Mouse (Mus musculus): Measurements from ENCODE around the gene Dld. TPM values are rescaled to one million over a fixed set of nuclear protein-coding genes. Genes with fewer than 3 reads are reported as not detected.
A peak's percentile ranks its signal among the peaks of the same experiment; 100 is the strongest.

Dld gene
- polyA plus RNA-seq, 1 experiment = 136 TPM

DNA sequence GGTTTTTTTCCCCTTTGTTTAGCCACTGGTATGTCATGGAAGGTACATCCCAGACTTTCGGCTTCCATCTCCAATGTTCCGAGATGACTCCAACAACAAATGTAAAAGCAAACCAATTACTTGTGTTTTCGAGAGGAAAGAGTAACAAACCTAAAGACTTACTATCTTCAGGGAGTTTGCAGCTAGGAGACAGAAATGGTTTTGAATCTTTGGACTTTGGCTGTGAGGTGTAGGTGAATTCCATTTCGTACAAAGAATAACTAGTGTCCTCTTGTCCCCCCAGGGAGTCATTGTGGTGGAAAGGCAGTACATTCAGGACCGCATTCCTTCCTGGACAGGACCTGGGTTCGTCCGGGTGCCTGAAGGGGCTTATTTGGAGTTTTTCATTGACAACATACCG is 52.7 kb downstream of the Dld start:
- TF ChIP-seq CTCF (IDR thresholded peaks at IDR 0.05; ENCODE audit: borderline replicate concordance, insufficient read depth, low read length) = no peak
- TF ChIP-seq POLR2A (IDR thresholded peaks at IDR 0.05; ENCODE audit: low read depth, low read length) = no peak
- Histone ChIP-seq H3K27ac (ENCODE audit: insufficient read depth, low read length) (no peak overlapping the region), H3K4me1 (ENCODE audit: control insufficient read depth, insufficient read depth, low read length) (0 out of 2 replicates have a peak, but pooled peaks cover 8% of the 10 kb centered on the region), H3K4me3 (ENCODE audit: insufficient read depth, low read length) (no peak overlapping the region)

DNA sequence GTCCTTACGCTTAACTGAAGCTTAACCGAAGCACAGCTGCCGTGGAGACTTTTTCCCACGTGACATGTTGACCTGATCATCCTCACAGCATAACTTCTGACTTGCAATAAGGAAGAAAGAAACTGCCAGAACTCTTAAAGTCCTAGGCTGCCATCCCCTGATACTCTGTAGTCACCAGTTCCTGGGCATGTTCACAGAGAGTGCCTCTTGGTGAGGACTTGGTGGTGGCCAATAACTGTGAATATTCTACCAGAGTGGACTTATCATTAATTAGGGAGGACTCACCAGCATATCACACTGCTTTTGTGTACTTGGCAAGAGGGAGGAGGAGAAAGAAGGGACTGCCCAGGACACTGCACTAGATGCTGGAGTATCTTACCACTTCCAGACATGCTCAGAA is 53.1 kb downstream of the Dld start:
- TF ChIP-seq POLR2A (IDR thresholded peaks at IDR 0.05; ENCODE audit: low read depth, low read length) (no peak), CTCF (IDR thresholded peaks at IDR 0.05; ENCODE audit: borderline replicate concordance, insufficient read depth, low read length) (no peak)
- Histone ChIP-seq H3K4me1 (ENCODE audit: control insufficient read depth, insufficient read depth, low read length) (peaks cover 10% of the 10 kb centered on the region; the same call in 1 of the 2 replicates), H3K27ac (ENCODE audit: insufficient read depth, low read length) (no peak overlapping the region), H3K4me3 (ENCODE audit: insufficient read depth, low read length) (no peak overlapping the region)

DNA sequence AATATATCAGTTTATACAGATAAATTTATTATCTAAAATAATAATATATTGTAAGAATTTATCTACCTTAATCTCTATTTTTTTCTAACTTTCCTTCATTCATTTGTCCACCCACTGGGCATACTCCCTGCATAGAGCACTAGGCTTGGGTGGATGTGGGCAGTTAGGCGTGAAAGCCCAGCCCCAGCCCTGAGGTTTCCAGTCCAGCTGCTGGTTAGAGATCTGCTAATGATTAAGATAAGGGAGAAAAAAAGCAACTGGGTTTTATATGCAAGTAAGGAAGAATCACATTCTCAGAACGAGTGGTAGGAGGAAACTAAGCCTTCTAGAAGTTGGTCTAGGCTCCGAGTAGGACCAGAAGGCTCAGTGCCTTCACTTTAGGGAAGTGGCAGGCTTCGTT is 55.2 kb downstream of the Dld start:
- TF ChIP-seq POLR2A (IDR thresholded peaks at IDR 0.05; ENCODE audit: low read depth, low read length) = no peak
- TF ChIP-seq CTCF (IDR thresholded peaks at IDR 0.05; ENCODE audit: borderline replicate concordance, insufficient read depth, low read length) = no peak
- no peak overlapping the region for H3K27ac ChIP-seq (ENCODE audit: insufficient read depth, low read length)
- no peak overlapping the region for H3K4me3 ChIP-seq (ENCODE audit: insufficient read depth, low read length)
- peaks cover 18% of the 10 kb centered on the region for H3K4me1 ChIP-seq (ENCODE audit: control insufficient read depth, insufficient read depth, low read length)

DNA sequence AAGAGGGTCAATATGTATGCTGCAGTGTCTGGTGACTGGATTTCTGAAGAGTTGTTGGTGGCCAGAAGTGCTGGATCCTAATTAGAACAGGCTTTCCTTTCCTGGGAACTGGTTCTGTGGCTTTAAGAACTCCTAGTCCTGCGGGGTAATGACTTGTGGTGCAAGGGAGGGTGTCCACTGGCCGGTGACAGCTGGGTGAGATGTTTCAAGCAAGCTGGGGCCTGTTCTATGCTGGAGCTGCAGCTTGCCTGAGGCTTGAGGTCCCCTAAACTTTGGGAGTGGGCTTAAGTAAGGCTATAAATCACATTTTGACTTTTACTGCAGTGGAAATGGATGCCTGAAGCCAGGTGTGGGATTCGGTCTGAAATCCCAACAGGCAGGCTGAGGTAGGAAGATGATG is 55.7 kb downstream of the Dld start:
- H3K4me3 ChIP-seq (ENCODE audit: insufficient read depth, low read length) = no peak overlapping the region
- TF ChIP-seq POLR2A (IDR thresholded peaks at IDR 0.05; ENCODE audit: low read depth, low read length) (no peak), CTCF (IDR thresholded peaks at IDR 0.05; ENCODE audit: borderline replicate concordance, insufficient read depth, low read length) (no peak)
- H3K27ac ChIP-seq (ENCODE audit: insufficient read depth, low read length) = no peak overlapping the region; the same call in 1 of the 2 replicates
- H3K4me1 ChIP-seq (ENCODE audit: control insufficient read depth, insufficient read depth, low read length) = peaks cover 18% of the 10 kb centered on the region

DNA sequence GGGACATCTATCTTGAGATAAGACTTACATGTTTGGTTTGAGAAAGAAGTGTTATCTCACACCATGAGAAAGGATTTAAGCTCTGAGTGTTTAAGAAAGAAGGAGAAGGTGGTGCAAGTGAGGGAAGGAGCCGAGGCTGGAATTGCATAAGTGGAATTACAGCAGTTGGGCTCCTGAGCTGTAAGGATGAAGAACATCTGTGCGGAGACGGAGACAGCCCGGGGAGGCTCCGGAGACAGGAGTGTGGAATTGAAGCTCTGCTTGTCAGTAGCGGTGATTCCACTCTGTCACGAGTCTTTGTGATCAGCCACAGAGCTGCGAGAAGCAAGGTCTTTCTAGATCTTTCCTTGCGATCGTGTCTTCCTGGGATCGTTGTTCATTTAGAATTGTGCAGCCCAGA is 56.3 kb downstream of the Dld start:
- TF ChIP-seq POLR2A (IDR thresholded peaks at IDR 0.05; ENCODE audit: low read depth, low read length) (no peak), CTCF (IDR thresholded peaks at IDR 0.05; ENCODE audit: borderline replicate concordance, insufficient read depth, low read length) (no peak)
- Histone ChIP-seq H3K4me3 (ENCODE audit: insufficient read depth, low read length) (no peak overlapping the region), H3K27ac (ENCODE audit: insufficient read depth, low read length) (no peak overlapping the region; the same call in 1 of the 2 replicates), H3K4me1 (ENCODE audit: control insufficient read depth, insufficient read depth, low read length) (peaks cover 18% of the 10 kb centered on the region)

DNA sequence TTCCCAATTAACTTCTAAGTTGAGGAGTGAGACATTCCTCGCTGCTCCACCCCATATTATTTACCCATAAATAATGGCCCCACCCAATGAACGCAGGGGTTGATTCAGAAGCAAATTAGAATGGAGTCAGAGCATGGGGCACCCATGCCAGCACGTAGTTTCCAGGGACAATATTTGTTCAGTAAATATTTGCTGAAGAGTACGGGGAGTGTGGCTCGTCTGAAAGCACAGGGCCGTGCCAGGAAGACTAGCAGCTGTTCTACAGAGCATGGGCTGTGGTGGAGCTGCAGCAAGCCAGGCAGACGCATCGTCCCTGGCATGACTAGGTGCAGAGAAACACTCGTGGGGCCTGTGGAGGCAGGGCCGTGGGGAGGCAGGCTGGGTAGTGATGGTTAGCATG is 56.7 kb downstream of the Dld start:
- peaks cover 18% of the 10 kb centered on the region for H3K4me1 ChIP-seq (ENCODE audit: control insufficient read depth, insufficient read depth, low read length)
- H3K4me3 ChIP-seq (ENCODE audit: insufficient read depth, low read length) = no peak overlapping the region
- TF ChIP-seq CTCF (IDR thresholded peaks at IDR 0.05; ENCODE audit: borderline replicate concordance, insufficient read depth, low read length) (no peak), POLR2A (IDR thresholded peaks at IDR 0.05; ENCODE audit: low read depth, low read length) (no peak)
- no peak overlapping the region for H3K27ac ChIP-seq (ENCODE audit: insufficient read depth, low read length)

DNA sequence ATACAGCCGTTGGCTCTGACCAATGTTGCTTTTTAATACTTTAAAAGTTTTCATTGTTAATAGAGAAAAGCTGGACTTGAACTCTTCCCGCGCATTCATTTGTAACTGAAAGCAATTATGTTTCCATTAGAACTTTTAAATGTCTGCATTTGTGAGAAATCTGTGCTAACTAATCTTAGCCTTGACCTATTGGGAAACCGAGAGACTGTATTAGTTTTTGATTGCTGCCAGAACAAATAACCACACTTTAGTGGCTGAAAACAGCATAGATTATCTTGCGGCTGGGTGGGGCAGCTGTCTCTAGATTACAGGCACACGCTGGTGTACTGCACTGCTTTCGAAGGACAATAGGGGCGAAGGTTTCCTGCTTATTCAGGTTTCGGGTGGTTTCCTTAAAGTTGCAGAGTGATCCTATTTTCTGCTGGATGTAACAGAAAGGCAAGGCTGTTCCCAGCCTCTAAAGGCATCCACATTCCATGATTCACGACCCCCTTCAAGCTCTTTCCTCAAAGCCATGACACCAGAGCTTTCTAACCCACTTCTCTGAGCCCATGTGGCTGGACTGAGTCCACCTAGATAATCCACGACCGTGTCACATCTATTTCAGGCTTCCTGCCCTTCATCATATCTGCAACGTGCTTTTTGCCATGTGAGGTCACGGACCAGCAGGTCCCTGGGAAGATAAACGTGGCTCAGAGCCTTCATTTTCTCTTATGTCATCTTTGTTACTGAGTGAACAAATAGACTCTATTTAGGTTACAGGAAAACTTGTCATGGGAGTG is 57.7 kb downstream of the Dld start:
- no peak overlapping the region for H3K4me3 ChIP-seq (ENCODE audit: insufficient read depth, low read length)
- peak overlapping the region; percentile 42 for H3K27ac ChIP-seq (ENCODE audit: insufficient read depth, low read length)
- no peak for TF ChIP-seq CTCF (IDR thresholded peaks at IDR 0.05; ENCODE audit: borderline replicate concordance, insufficient read depth, low read length)
- H3K4me1 ChIP-seq (ENCODE audit: control insufficient read depth, insufficient read depth, low read length) = peaks cover 18% of the 10 kb centered on the region

DNA sequence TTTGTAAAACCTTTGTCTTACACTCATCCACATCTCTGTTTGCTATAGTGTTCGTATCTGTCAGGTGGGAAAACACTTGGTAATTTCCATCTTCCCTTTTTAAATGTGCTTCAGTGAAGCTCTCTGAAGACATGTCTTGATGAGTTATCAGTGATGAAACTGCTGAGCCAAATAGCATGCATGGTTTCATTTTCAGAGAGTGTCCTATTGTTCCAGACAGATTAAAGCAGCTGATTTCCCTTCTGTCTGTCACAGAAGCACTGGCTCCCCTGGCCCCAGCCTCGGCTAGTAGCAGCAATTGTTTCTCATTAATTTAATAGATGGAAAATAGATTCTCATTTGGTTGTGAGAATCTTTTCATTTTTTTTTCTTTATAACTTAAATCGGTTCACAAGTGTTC is 60.3 kb downstream of the Dld start:
- no peak overlapping the region for H3K4me3 ChIP-seq (ENCODE audit: insufficient read depth, low read length)
- H3K4me1 ChIP-seq (ENCODE audit: control insufficient read depth, insufficient read depth, low read length) = peaks cover 18% of the 10 kb centered on the region
- peak overlapping the region; percentile 31 for H3K27ac ChIP-seq (ENCODE audit: insufficient read depth, low read length)
- no peak for TF ChIP-seq CTCF (IDR thresholded peaks at IDR 0.05; ENCODE audit: borderline replicate concordance, insufficient read depth, low read length)
- TF ChIP-seq POLR2A (IDR thresholded peaks at IDR 0.05; ENCODE audit: low read depth, low read length) = no peak

DNA sequence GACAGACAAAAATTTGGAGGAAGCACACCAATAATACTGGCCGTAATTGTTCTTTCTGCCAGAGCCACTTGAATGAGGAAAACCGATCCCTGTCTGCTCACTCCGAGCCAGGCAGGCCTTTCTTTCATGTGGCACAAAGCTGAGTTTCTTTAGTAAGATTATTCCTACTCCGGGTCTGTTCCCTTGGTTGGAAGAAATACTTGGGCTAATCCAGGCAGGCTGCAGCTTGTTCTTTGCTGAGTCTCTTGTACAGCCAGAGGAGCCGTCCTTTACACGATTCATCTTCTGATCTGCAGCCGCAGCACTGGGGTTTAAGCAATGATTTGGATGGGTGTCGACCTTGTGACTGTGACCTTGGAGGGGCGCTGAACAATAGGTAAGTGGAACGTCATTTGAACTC is 62.2 kb downstream of the Dld start:
- TF ChIP-seq CTCF (IDR thresholded peaks at IDR 0.05; ENCODE audit: borderline replicate concordance, insufficient read depth, low read length) (no peak), POLR2A (IDR thresholded peaks at IDR 0.05; ENCODE audit: low read depth, low read length) (no peak)
- Histone ChIP-seq H3K4me1 (ENCODE audit: control insufficient read depth, insufficient read depth, low read length) (peaks cover 13% of the 10 kb centered on the region), H3K27ac (ENCODE audit: insufficient read depth, low read length) (no peak overlapping the region), H3K4me3 (ENCODE audit: insufficient read depth, low read length) (no peak overlapping the region)

DNA sequence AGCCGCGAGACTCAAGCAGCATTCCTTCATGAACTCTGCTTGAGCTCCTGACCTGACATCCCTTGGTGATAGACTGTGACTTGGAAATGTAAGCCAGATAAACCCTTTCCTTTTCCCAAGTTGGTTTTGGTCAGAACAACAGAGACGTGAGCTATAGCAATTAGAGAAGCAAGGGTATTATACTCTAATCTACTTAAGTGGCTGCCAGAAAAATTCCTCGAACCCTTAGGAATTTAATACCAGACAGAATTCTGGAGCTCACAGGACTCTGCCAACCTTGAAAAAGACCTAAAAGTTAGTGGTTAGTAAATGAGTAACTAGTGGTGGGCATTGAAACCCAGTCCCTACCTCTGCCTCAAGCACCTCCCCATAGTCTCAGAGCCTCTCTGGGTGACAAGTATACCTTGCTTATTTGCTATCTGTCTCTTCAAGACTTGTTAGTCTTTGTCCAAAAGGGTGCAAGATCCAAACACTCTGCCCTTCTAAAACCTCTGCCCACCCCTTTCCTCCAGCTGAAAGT is 67.6 kb downstream of the Dld start:
- H3K4me3 ChIP-seq (ENCODE audit: insufficient read depth, low read length) = no peak overlapping the region
- no peak overlapping the region for H3K27ac ChIP-seq (ENCODE audit: insufficient read depth, low read length)
- no peaks in the 10 kb centered on the region for H3K4me1 ChIP-seq (ENCODE audit: control insufficient read depth, insufficient read depth, low read length)
- TF ChIP-seq CTCF (IDR thresholded peaks at IDR 0.05; ENCODE audit: borderline replicate concordance, insufficient read depth, low read length) (no peak), POLR2A (IDR thresholded peaks at IDR 0.05; ENCODE audit: low read depth, low read length) (no peak)

Data from embryonic fibroblast, embryonic 13.5 days (primary cell).